Mouse (Mus musculus): Measurements from ENCODE around the gene Wdr53.
"Not testable (repeated sequence)": the region's sequence is repeated elsewhere in the genome, so short reads cannot be mapped to it uniquely, and the experiment has no call there.

Wdr53 gene

GRCm38 (mm10) chr16:32246952-32247370, at the start of gene Wdr53, which contains the start of gene Fbxo45:
TSS of gene Wdr53 (plus strand) at chr16:32247227.
TSS of gene Fbxo45 (minus strand) at chr16:32247158.
- peak; percentile 91 for DNase-seq (ENCODE audit: low spot score)

DNA sequence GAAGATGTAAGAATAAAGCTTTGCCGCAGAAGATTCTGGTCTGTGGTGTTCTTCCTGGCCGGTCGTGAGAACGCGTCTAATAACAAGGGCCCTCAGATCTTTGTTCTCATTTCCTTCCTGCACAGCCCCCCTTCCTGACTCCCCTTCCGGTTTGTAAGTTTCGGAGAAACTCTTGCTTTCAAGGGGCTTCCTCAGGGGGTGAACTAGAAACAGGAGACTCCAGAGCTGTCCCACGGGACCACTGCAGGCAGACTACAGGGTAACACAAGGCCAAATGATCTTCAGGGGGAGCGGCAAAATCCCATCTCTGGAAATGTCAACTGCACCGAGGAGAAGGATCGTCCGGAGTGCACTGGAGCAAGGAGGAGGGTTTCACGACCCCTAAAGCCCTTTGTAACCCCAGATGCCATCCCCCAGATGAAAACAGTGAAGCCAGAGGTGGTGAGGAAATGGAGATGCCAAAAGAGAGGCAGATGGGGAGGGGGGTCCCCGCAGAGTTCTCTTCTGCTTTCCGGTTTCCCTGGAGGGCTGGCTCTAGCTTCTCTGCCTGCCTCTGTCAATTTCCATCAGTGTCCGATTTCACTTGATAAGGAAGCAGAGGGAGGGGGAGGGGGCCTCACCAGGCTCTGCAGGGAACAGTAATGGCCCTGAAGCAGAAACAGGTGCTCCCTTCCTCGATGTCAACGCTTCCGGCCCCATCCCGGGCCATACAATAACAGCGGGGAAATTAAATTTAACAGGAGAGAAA, 46.6 kb upstream of the Wdr53 start:
- no peak for DNase-seq (ENCODE audit: low spot score)

DNA sequence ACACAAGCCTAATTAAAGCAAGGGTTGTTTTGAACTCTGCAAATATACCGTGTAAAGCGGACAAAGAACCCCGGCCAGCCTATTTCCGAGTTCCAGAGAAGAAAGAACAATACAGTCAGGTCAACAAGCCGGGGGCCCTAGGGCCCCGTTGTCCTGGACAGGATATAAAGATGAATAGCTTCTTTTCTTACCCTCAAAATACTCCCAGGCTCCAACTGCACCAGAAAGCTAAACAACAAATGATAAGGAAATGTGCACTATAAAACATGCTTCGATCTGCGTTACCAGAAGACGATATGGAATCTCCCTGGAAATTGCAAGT, 46.1 kb upstream of the Wdr53 start:
- DNase-seq (ENCODE audit: low spot score), result no peak

GRCm38 (mm10) chr16:32202681-32203080, 44.3 kb upstream of the Wdr53 start:
- DNase-seq (ENCODE audit: low spot score), result no peak

DNA sequence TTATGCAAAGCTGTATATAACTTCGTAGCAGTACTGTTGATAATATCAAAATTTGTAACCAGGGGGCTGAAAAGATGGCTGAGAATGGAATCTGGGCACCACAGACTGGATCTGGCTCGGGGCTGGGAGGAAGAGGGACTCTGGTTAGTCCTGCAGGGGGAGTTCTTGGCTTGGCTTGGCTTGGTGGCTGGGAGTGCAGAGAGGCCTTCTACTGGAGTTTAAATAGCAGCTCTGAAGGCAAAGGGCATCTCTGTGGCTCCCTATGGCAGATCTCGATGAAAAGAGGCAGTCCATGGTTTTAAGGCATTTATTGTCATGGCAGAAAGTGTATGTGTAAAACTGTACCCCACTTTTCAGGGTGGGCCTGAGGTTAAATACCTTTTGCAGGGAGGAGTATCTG, 42.1 kb upstream of the Wdr53 start:
- DNase-seq (ENCODE audit: low spot score), result no peak

GRCm38 (mm10) chr16:32214156-32214555, 32.9 kb upstream of the Wdr53 start:
- DNase-seq (ENCODE audit: low spot score), result no peak

GRCm38 (mm10) chr16:32214804-32215576, 32.0 kb upstream of the Wdr53 start:
- no peak for DNase-seq (ENCODE audit: low spot score)

DNA sequence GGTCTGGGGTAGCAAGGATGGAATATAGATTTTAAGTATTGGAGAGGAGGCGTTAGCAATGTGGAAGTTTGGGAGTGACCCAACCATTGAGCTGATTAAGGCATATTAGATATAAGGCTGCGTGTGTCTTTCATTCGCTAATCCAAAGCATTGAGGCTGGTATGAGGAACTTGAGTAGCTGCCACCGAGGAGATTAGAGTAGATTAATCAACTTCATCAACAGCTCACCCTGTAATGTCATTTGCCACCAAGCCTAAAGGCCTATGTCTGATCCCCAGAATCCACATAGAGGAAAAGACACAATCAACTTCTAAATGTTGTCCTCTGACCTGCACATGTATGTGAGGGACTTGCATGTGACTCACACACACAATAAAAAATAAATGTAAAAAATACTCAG, 25.2 kb upstream of the Wdr53 start:
- DNase-seq (ENCODE audit: low spot score), result no peak

GRCm38 (mm10) chr16:32222399-32222798, 24.6 kb upstream of the Wdr53 start:
- no peak for DNase-seq (ENCODE audit: low spot score)

DNA sequence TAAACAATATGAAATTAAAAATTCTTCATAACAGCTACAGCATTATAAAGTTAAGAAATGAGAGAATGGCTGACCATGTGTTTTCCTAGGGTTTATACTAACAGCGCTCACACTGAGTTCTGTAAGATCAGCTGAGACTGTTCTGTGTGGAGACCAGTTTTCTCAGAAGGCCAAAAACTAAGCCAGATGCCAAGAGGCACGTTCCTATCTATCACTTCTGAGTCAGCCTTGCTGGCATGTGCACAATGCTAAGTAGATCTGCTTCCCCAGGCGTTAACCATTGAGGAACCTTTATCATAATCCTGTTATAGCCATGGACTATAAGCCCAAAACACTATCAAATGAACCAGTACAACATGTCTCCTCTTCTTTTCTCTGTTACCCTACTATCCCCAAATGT, 15.0 kb upstream of the Wdr53 start:
- not testable (repeated sequence) for DNase-seq (ENCODE audit: low spot score)

DNA sequence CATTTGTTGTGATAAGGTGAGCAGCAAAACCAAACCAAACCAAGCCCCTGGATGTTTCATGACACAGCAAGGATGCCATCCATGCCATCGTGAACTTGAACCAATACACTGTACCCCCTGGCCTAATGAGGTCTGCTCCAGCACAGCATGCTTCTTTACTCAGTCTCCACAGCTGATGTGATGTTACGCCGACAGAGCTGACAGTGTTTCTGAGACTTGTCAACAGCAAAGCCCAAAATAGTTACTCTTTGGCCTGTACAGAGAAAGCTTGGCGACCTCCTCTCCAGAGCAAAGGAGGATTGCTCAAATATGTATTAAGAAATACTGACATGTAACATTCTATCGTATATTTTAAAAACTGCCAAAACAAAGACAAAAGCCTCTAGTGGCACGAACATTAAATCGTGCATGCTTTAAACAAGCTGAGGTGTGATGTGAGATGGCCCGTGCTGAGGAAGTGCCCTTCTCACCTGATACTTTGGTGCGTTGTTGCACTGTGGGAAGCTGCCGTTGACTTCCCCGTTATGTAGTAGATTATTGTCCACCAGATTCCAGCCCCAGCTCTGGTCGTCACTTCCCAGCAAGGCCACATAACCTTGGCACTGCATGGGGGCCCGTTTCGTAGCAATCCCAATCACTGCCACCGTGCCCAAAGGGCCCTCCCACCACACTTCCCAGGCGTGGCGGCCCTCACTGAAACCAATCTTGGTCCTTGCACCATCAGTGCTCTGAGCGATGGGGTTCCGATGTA, 8.9 kb upstream of the Wdr53 start:
- no peak for DNase-seq (ENCODE audit: low spot score)

GRCm38 (mm10) chr16:32239428-32240312, 7.4 kb upstream of the Wdr53 start:
- DNase-seq (ENCODE audit: low spot score), result no peak

- DNase-seq (ENCODE audit: low spot score), result no peak
These were observed 3.1 kb upstream of the Wdr53 start for GRCm38 (mm10) chr16:32243901-32244300.

DNA sequence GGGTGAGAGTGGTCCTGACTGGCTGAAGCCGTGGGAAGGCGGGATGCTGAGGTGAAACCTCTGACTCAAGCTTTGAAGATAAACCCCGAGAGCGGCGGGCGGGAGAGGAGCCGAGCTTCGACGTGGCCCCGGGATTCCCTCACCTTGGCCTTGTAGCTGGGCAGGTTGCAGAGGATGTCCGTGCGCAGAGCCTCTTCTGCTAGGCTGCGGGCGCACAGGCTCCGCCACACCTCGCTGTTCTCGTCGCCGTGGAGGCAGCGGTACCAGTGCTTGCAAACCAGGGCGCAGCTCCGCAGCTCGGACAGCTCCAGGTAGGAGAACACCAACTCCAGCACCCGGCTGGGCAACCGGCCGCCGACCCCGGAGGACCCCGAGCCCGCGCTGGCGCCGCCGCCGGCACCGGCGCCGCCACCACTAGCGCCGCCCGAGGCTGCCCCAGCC, 656 bp upstream of the Wdr53 start:
- DNase-seq (ENCODE audit: low spot score), result no peak

- not testable (repeated sequence) for DNase-seq (ENCODE audit: low spot score)
These were observed 17.2 kb downstream of the Wdr53 start for GRCm38 (mm10) chr16:32264225-32264624.

- DNase-seq (ENCODE audit: low spot score), result no peak
These were observed 24.3 kb downstream of the Wdr53 start, which contains the start of gene Smco1 for GRCm38 (mm10) chr16:32271291-32271690. TSS of gene Smco1 (plus strand) at chr16:32271468.

GRCm38 (mm10) chr16:32273338-32273737, 26.3 kb downstream of the Wdr53 start:
- DNase-seq (ENCODE audit: low spot score), result no peak

DNA sequence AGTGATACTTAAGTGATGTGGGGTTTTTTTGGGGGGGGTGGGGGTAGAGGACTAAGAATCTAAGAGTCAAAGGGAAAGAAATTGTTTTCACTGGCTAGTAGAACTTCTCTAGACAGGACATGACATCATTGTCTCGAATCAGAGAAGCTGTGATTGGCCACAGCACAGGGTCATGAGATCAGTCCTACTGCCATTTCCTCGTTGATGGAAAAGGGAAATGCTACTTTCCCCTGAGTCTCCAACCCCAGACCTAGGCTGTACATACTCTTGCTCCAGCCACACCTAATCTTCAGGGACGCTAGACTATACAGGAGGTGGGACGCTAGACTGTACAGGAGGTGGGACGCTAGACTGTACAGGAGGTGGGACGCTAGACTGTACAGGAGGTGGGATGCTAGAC, 28.0 kb downstream of the Wdr53 start:
- DNase-seq (ENCODE audit: low spot score), result no peak

- DNase-seq (ENCODE audit: low spot score), result no peak
These were observed 28.8 kb downstream of the Wdr53 start for GRCm38 (mm10) chr16:32275830-32276229.

DNA sequence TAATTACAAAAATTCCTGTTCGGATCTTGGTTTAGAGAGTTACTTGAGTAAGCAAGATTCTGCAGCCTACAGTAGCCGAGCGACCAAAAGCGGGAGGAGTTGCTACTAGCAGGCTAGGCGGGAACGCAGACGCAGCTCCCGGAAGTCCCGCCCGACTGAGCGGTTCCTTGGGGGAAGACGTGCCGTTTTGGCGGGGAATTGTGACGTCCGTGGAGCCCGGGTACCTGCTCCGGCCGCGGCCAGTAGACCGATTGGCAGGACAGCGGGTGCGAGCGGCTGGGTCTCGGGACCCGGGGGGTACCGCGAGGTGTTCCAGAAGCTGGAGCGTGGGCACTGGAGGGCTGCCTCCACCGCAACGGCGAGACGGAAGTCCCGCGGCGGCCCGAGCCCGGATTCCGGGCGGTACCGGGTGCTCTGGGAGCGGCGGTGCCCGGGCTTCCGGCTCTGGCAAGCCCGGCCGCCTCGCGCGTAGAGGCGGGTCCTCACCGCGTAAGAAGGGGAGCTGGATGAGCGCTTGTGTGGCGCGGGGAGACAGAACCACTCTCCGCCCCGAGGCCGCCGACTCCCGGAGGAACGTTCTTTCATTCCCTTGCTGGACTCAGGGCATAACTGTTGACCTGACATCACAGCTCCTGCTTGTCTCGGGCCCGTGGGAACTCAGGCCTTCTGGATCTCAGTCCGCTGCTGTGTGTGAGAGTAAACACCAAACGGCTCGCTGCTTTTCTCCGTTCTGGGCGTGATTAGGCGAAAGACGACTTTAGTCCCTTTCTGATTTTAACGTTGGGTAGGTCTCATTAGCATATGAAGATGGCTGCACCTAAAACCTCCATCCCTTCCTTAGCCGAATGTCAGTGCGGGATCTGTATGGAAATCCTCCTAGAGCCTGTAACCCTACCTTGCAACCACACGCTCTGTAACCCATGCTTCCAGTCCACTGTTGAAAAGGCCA, 30.6 kb downstream of the Wdr53 start, which contains the start of gene Rnf168:
Gene Rnf168, plus strand, starts transcription at position 152 of the 949 bp plus-strand sequence.
- DNase-seq (ENCODE audit: low spot score), result peak; percentile 75

Data from layer of hippocampus, adult 9-10 months (tissue).